Mouse (Mus musculus): ENCODE measurements around the gene Pld1.
A peak's percentile ranks its signal among the peaks of the same experiment; 100 is the strongest.

Pld1 gene

GRCm38 (mm10) chr3:28158006-28158405 is 219.5 kb downstream of the Pld1 start:
- DNase-seq (ENCODE audit: low spot score): no peak

- DNase-seq (ENCODE audit: low spot score): no peak
Observed at GRCm38 (mm10) chr3:28158916-28159315, 220.4 kb downstream of the Pld1 start.

- no peak for DNase-seq (ENCODE audit: low spot score)
Observed at GRCm38 (mm10) chr3:28162346-28162745, 223.9 kb downstream of the Pld1 start.

GRCm38 (mm10) chr3:28164678-28165077 is 226.2 kb downstream of the Pld1 start:
- DNase-seq (ENCODE audit: low spot score): no peak

DNA sequence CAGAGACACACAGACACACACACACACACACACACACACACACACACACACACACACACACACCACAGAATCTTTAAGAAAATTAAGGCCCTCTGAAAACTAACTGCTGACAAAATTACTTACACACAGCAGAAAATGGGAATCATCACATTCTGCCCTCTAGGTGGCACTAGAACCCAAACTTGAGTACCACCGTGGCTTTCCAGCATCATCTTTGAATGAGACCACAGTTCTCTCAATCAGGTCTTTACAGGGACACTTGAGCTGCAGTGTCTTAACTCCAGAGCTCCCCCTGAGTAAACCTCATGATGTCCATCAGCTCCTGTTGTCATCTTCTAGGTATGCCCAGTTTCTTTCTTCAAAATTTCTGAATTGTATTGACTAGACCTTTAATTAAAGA is 227.1 kb downstream of the Pld1 start:
- DNase-seq (ENCODE audit: low spot score): no peak

DNA sequence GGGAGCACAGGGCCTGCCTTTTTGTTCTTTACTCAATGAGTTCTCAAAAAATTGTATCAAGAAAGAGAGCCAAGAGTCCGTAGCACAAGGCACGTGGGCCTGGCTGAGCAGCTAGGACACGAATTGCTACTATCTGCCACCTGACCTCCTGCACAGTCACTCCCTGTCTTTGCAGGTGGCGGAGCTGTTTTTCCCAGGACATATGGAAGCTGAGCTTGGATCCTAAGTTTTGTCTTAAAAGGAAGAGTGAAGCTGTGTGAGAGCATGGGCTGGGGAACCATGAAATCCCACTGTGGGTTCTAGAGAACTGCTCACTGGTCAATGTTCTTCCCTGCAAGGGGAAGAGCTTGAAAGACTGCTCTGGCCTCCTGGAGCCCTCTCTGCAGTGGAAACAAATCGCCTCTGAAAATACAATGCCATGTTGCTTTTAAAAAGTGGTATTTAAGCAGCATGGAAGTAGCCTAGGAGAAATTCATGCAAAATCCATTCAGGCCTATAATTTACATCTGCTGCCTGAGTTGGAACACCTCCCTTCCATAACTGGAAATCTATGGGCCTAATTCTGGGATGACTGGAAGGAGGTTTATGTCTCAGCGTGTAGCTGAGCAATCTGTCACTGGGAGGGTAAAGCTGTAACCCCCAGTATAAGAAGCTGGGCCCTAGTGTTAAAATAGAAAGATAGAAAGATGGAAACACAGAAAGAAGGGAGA is 229.5 kb downstream of the Pld1 start:
- DNase-seq (ENCODE audit: low spot score): no peak

DNA sequence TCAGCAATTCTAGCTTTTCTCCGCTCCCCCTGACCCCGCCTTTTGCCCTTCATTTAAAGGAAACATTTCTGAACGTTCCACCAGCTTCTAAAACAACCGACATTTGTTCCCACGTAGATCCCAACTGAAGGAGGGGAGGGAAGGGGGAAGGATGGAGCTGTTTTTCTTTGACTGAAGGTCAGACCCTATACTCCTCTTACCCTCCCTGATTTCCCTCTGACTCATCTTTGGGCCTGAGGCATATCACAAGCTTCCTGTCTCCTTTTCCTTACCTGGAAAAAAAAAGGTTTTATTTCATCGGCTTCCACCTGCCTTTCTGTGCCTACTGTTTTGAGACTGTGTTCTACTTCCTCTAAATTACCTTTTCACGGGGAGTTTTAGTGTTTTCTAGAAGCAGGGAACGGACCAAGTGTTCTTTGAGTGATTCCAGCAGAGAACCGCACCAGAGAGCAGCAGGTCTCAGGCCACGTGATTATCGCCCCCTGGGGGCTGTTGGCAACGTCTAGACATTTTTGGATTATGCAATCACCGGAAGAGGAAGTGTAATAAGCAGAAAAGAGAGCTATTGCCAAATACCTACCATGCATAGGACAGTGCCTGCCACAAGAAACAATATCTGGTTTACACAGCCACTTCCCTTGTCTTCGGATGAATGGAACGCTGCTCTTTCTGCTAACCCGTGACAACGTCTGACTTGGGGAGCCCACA is 232.6 kb downstream of the Pld1 start:
- no peak for DNase-seq (ENCODE audit: low spot score)

DNA sequence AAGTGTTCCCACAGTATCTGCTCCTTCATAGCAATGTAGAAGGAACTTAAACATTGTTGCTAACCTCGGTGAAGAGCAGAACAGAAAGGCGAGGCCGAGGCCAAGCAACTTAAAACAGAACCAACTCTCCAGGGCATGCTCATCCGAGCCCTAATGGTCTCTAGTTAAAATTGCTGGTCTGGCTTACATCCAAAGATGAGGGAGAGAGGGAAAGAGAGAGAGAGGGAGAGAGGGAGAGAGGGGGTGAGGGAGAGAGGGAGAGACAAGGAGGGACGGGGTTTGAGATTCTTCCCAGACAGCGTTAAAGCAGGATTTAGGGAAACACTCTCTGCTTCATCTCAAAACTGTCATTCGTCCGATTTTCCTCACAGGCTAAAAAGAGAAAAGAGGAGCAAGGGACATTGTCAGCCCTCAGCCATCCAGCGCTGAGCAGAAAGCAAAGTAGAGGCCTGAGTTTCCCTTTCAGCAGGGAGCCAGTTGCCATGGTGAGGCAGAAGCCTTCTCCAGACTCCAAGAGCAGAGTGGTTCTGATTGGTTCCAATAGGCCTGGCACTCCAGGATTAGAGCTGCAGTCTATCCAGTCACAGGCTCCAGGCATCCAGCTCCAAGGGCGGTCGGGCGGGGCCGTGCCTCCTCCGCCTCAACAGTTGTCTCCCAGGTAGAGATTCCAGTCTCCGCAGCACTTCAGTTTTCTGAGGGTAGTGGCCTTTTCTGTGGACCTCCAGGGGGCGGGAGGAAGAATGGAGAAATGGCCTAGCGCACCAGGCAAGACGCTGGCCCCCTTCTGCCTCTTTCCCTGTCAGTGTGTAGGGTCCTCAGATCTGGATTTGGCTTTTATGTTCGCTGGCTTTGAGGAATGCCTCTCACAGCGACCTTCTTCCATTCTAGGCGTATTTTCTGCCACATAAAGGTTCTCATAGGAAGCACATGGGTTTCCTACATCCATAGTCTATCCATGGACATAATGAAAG is 237.8 kb downstream of the Pld1 start:
- peak; percentile 24 for DNase-seq (ENCODE audit: low spot score)

DNA sequence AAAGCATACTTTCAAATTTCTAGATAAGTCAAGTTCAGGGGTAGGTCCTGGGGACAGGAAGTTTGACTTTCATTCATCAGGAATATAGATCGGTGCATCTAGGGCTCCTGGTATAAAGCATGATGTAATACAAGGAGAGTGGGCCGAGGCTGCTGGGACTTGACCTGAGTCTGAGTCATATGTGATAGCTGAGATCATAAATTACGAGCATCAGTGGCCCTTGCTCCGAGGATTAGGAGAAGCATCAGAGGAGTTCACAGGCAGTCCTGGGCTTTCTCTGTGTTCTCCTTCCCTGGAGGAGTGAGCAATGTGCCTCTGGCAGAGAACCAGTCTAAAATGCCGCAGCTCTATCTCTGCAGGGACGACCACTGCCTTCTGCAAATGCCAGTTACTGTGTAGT is 239.8 kb downstream of the Pld1 start:
- no peak for DNase-seq (ENCODE audit: low spot score)

Measured in yolk sac, embryonic 10.5 days (tissue).